Mouse (Mus musculus) limb, embryonic 15.5 days (tissue): ENCODE measurements around the gene Copz1. TPM values are rescaled to one million over a fixed set of nuclear protein-coding genes. Genes with fewer than 3 reads are reported as not detected.
A peak's percentile ranks its signal among the peaks of the same experiment; 100 is the strongest.

Source experiments
- ATAC-seq: fragments of 200-750 bp; cut with Nextera tagmentation; 2 replicates; pipeline ENCODE4 v1.8.0; 2017; ENCODE audit warnings: low read depth, moderate TSS enrichment; ENCODE audit not compliant: insufficient number of reproducible peaks, low FRiP score, low TSS enrichment
- H3K27ac ChIP-seq: fragments of 300-500 bp; sonication (generic); 2 replicates; pipeline ENCODE4 v1.5.1; 2015; ENCODE audit warnings: moderate library complexity, mild to moderate bottlenecking, inconsistent platforms
- H3K27me3 ChIP-seq: fragments of 300-500 bp; sonication (generic); 2 replicates; pipeline ENCODE4 v1.6.1; 2015; ENCODE audit warnings: inconsistent platforms
- H3K36me3 ChIP-seq: fragments of 300-500 bp; sonication (generic); 2 replicates; pipeline ENCODE4 v1.6.1; 2015; ENCODE audit warnings: inconsistent platforms
- H3K4me1 ChIP-seq: fragments of 300-500 bp; sonication (generic); 2 replicates; pipeline ENCODE4 v1.6.1; 2015; ENCODE audit warnings: inconsistent platforms
- H3K4me2 ChIP-seq: fragments of 300-500 bp; sonication (generic); 2 replicates; pipeline ENCODE4 v1.6.1; 2015; ENCODE audit warnings: mild to moderate bottlenecking, inconsistent platforms
- H3K4me3 ChIP-seq: fragments of 300-500 bp; sonication (generic); 2 replicates; pipeline ENCODE4 v1.5.1; 2015; ENCODE audit warnings: mild to moderate bottlenecking, inconsistent platforms
- H3K9ac ChIP-seq: fragments of 300-500 bp; sonication (generic); 2 replicates; pipeline ENCODE4 v1.6.1; 2015; ENCODE audit warnings: inconsistent platforms
- H3K9me3 ChIP-seq: fragments of 300-500 bp; sonication (generic); 2 replicates; pipeline ENCODE4 v1.6.1; 2016; ENCODE audit warnings: inconsistent platforms
- WGBS: fragments of 180-500 bp; shearing (Covaris S2); methylation state at CpG from one replicate; pipeline ENCODE4 v1.1.7; 2015; 5-methylcytosine and 5-hydroxymethylcytosine counted together
- polyA plus RNA-seq: library from polyadenylated mRNA; unstranded; fragments of >200 nt; fragmentation: Nextera tagmentation; extraction: Ambion mirVana; gene quantifications from 2 replicates; pipeline ENCODE4 v1.2.1, GENCODE M21; 2015

The Copz1 gene
- polyA plus RNA-seq, 1 experiment from 2014 or later, result 270 TPM

- no peak for ATAC-seq
- no peaks in the 10 kb centered on the region for H3K9me3 ChIP-seq
- H3K9ac ChIP-seq, result no peak overlapping the region
- peaks cover 62% of the 10 kb centered on the region for H3K4me1 ChIP-seq
- WGBS, result 83% methylated on average over 8 of the region's 8 CpGs
- no peaks in the 10 kb centered on the region for H3K27me3 ChIP-seq
- H3K27ac ChIP-seq, result peak overlapping the region; percentile 17
- no peak overlapping the region for H3K4me2 ChIP-seq
- no peak overlapping the region for H3K4me3 ChIP-seq
- H3K36me3 ChIP-seq, result peaks cover 36% of the 10 kb centered on the region; the same call in 1 of the 2 replicates
Measured at GRCm38 (mm10) chr15:103317731-103318130, 45.2 kb downstream of the Copz1 start.

- no peak overlapping the region for H3K9ac ChIP-seq
- H3K4me1 ChIP-seq, result peaks cover 62% of the 10 kb centered on the region
Measured at GRCm38 (mm10) chr15:103318201-103318816, 45.8 kb downstream of the Copz1 start.

GRCm38 (mm10) chr15:103321076-103321475 is 48.6 kb downstream of the Copz1 start:
- Histone ChIP-seq H3K27ac (no peak overlapping the region), H3K27me3 (no peaks in the 10 kb centered on the region), H3K36me3 (peaks cover 32% of the 10 kb centered on the region; the same call in 1 of the 2 replicates), H3K9me3 (no peaks in the 10 kb centered on the region), H3K9ac (no peak overlapping the region), H3K4me3 (no peak overlapping the region), H3K4me2 (no peak overlapping the region), H3K4me1 (peaks cover 40% of the 10 kb centered on the region)
- 46% methylated on average over 1 of the region's 1 CpGs for WGBS
- no peak for ATAC-seq

More at GRCm38 (mm10) chr15:103318201-103318816, 45.8 kb downstream of the Copz1 start:
- no peak overlapping the region for H3K4me2 ChIP-seq
- H3K9me3 ChIP-seq, result no peaks in the 10 kb centered on the region
- H3K27ac ChIP-seq, result peak overlapping the region; percentile 17
- no peak overlapping the region for H3K4me3 ChIP-seq
- H3K36me3 ChIP-seq, result peaks cover 36% of the 10 kb centered on the region; the same call in 1 of the 2 replicates
- WGBS, result 56% methylated on average over 3 of the region's 3 CpGs
- no peak for ATAC-seq
- no peaks in the 10 kb centered on the region for H3K27me3 ChIP-seq

- no peak for ATAC-seq
- Histone ChIP-seq H3K36me3 (peaks cover 20% of the 10 kb centered on the region; the same call in 1 of the 2 replicates), H3K27ac (no peak overlapping the region), H3K4me1 (peaks cover 33% of the 10 kb centered on the region), H3K9me3 (no peaks in the 10 kb centered on the region), H3K4me2 (peak overlapping the region; percentile 72), H3K9ac (peak overlapping the region; percentile 56; the same call in 1 of the 2 replicates), H3K4me3 (peak overlapping the region; percentile 67), H3K27me3 (no peaks in the 10 kb centered on the region)
- 40% methylated on average over 4 of the region's 4 CpGs for WGBS
Measured at GRCm38 (mm10) chr15:103322396-103322795, 49.9 kb downstream of the Copz1 start.

GRCm38 (mm10) chr15:103323070-103323454 is 50.5 kb downstream of the Copz1 start:
- Histone ChIP-seq H3K4me2 (peak overlapping the region; percentile 72), H3K9me3 (no peaks in the 10 kb centered on the region), H3K27me3 (no peaks in the 10 kb centered on the region), H3K27ac (peak overlapping the region; percentile 62), H3K9ac (peak overlapping the region; percentile 56), H3K4me1 (peaks cover 33% of the 10 kb centered on the region), H3K4me3 (peak overlapping the region; percentile 67), H3K36me3 (peaks cover 16% of the 10 kb centered on the region; the same call in 1 of the 2 replicates)
- WGBS, result 2% methylated on average over 16 of the region's 26 CpGs
- peak; percentile 66 for ATAC-seq

- peak overlapping the region; percentile 62 for H3K27ac ChIP-seq
- H3K9ac ChIP-seq, result peak overlapping the region; percentile 56
- no peaks in the 10 kb centered on the region for H3K27me3 ChIP-seq
- ATAC-seq, result peak; percentile 89
- WGBS, result 2% methylated on average over 34 of the region's 40 CpGs
- H3K4me3 ChIP-seq, result peak overlapping the region; percentile 67
- H3K4me2 ChIP-seq, result peak overlapping the region; percentile 72
- peaks cover 28% of the 10 kb centered on the region for H3K4me1 ChIP-seq
- H3K9me3 ChIP-seq, result no peaks in the 10 kb centered on the region
- peaks cover 14% of the 10 kb centered on the region; the same call in 1 of the 2 replicates for H3K36me3 ChIP-seq
Measured at GRCm38 (mm10) chr15:103323455-103324247, 51.1 kb downstream of the Copz1 start.

- H3K9ac ChIP-seq, result no peak overlapping the region
- 0 out of 2 replicates have a peak overlapping the region, but pooled peaks have one; percentile 9 for H3K27ac ChIP-seq
- no peak overlapping the region for H3K4me2 ChIP-seq
- H3K4me3 ChIP-seq, result no peak overlapping the region
- 54% methylated on average over 5 of the region's 5 CpGs for whole genome bisulfite sequencing
- no peaks in the 10 kb centered on the region for H3K36me3 ChIP-seq
- no peak for ATAC-seq
- H3K4me1 ChIP-seq, result peaks cover 27% of the 10 kb centered on the region
- 0 out of 2 replicates have a peak, but pooled peaks cover 7% of the 10 kb centered on the region for H3K27me3 ChIP-seq
- no peaks in the 10 kb centered on the region for H3K9me3 ChIP-seq
Measured at GRCm38 (mm10) chr15:103333081-103333615, 60.6 kb downstream of the Copz1 start.

- Histone ChIP-seq H3K4me1 (peaks cover 27% of the 10 kb centered on the region), H3K27ac (no peak overlapping the region; the same call in 1 of the 2 replicates), H3K4me2 (no peak overlapping the region), H3K4me3 (no peak overlapping the region), H3K36me3 (no peaks in the 10 kb centered on the region), H3K27me3 (0 out of 2 replicates have a peak, but pooled peaks cover 12% of the 10 kb centered on the region), H3K9ac (no peak overlapping the region), H3K9me3 (no peaks in the 10 kb centered on the region)
- 64% methylated on average over 5 of the region's 5 CpGs for WGBS
- ATAC-seq, result 0 out of 2 replicates have a peak, but pooled peaks have one; percentile 5
Measured at GRCm38 (mm10) chr15:103333738-103334137, 61.2 kb downstream of the Copz1 start.

GRCm38 (mm10) chr15:103334194-103334593 is 61.7 kb downstream of the Copz1 start:
- Histone ChIP-seq H3K4me1 (peaks cover 31% of the 10 kb centered on the region), H3K9ac (no peak overlapping the region), H3K27ac (no peak overlapping the region; the same call in 1 of the 2 replicates), H3K36me3 (no peaks in the 10 kb centered on the region), H3K4me2 (no peak overlapping the region), H3K4me3 (no peak overlapping the region), H3K27me3 (peaks cover 15% of the 10 kb centered on the region), H3K9me3 (no peaks in the 10 kb centered on the region)
- 28% methylated on average over 2 of the region's 2 CpGs for WGBS
- no peak for ATAC-seq

- no peak overlapping the region for H3K9ac ChIP-seq
- peaks cover 19% of the 10 kb centered on the region for H3K27me3 ChIP-seq
- H3K9me3 ChIP-seq, result no peaks in the 10 kb centered on the region
- no peak overlapping the region for H3K4me3 ChIP-seq
- 0 out of 2 replicates have a peak overlapping the region, but pooled peaks have one; percentile 11 for H3K27ac ChIP-seq
- H3K36me3 ChIP-seq, result no peaks in the 10 kb centered on the region
- no peak overlapping the region for H3K4me2 ChIP-seq
- peaks cover 40% of the 10 kb centered on the region for H3K4me1 ChIP-seq
- ATAC-seq, result no peak
- 50% methylated on average over 3 of the region's 3 CpGs for WGBS
Measured at GRCm38 (mm10) chr15:103335040-103335439, 62.5 kb downstream of the Copz1 start.

GRCm38 (mm10) chr15:103335488-103336235 is 63.1 kb downstream of the Copz1 start:
- no peak overlapping the region for H3K9ac ChIP-seq

More at GRCm38 (mm10) chr15:103335488-103336235, 63.1 kb downstream of the Copz1 start:
- ATAC-seq, result no peak
- no peaks in the 10 kb centered on the region for H3K36me3 ChIP-seq
- WGBS, result 24% methylated on average over 7 of the region's 7 CpGs
- H3K4me1 ChIP-seq, result peaks cover 46% of the 10 kb centered on the region
- 0 out of 2 replicates have a peak overlapping the region, but pooled peaks have one; percentile 11 for H3K27ac ChIP-seq
- H3K27me3 ChIP-seq, result peaks cover 24% of the 10 kb centered on the region
- no peak overlapping the region for H3K4me2 ChIP-seq
- H3K4me3 ChIP-seq, result no peak overlapping the region
- no peaks in the 10 kb centered on the region for H3K9me3 ChIP-seq
